20 mouse cellular contexts compared by ENCODE assay signal in genomic region chr6:6210637-6211036, GRCm38 (mm10).
"Had no signal": no experiment of that assay in that cellular context is flagged by ENCODE, and none has a peak within 500 bp of the region (broad histone marks: within the 10 kb centered on the region; RNA-seq: fewer than 3 reads in every experiment).

No protein-coding gene starts in this region.

- H3K4me3 ChIP-seq: midbrain, embryonic 10.5 days; midbrain, embryonic 12.5 days; myocyte; neural tube, embryonic 13.5 days; neural tube, embryonic 15.5 days; stomach, embryonic 15.5 days had no signal

- H3K4me2 ChIP-seq: lung, embryonic 14.5 days; midbrain, embryonic 12.5 days; neural tube, embryonic 13.5 days; neural tube, embryonic 15.5 days; stomach, embryonic 15.5 days had no signal

- H3K9me3 ChIP-seq: midbrain, embryonic 10.5 days; midbrain, embryonic 12.5 days; neural tube, embryonic 13.5 days; neural tube, embryonic 15.5 days; stomach, embryonic 15.5 days had no signal

- ATAC-seq: midbrain, embryonic 16.5 days had no signal

- H3K9ac ChIP-seq: lung, embryonic 14.5 days; midbrain, embryonic 12.5 days; neural tube, embryonic 13.5 days; neural tube, embryonic 15.5 days; stomach, embryonic 15.5 days had no signal

- H3K4me1 ChIP-seq: midbrain, embryonic 12.5 days; neural tube, embryonic 13.5 days; neural tube, embryonic 15.5 days had no signal

- H3K27me3 ChIP-seq: midbrain, embryonic 12.5 days; neural tube, embryonic 13.5 days; neural tube, embryonic 15.5 days; stomach, embryonic 15.5 days had no signal

- H3K36me3 ChIP-seq: midbrain, embryonic 12.5 days; neural tube, embryonic 13.5 days; neural tube, embryonic 15.5 days; stomach, embryonic 15.5 days had no signal

- DNase-seq: lung, adult 18-20 months; lung, embryonic 14.5 days; lung, postnatal 10 days; lung, postnatal 4 days; midbrain, embryonic 14.5 days; retina, postnatal 1 day; right cerebral cortex, adult 18-20 months; right cerebral cortex, postnatal 25 days; right cerebral cortex, postnatal 4 days; thymus, adult 2 months; thymus, postnatal 25 days; thymus, postnatal 4 days had no signal

- H3K27ac ChIP-seq: midbrain, embryonic 10.5 days; midbrain, embryonic 12.5 days; neural tube, embryonic 13.5 days; neural tube, embryonic 15.5 days; stomach, embryonic 15.5 days; stomach, postnatal 0 days had no signal
